Mouse (Mus musculus) gastrocnemius, adult 2 months (tissue): ENCODE data around the gene 6030408B16Rik. TPM values are rescaled to one million over a fixed set of nuclear protein-coding genes. Genes with fewer than 3 reads are reported as not detected.
"Not testable (repeated sequence)": the region's sequence is repeated elsewhere in the genome, so short reads cannot be mapped to it uniquely, and the experiment has no call there.

ENCODE experiments used
- DNase-seq: peaks from one replicate; pipeline ENCODE4 v3.0.0; 2022
- H3K27ac ChIP-seq: fragments of 200-600 bp; 2 replicates; pipeline ENCODE4 v1.8.1; 2022; ENCODE audit warnings: mild to moderate bottlenecking
- H3K4me3 ChIP-seq: fragments of 200-600 bp; 2 replicates; pipeline ENCODE4 v1.8.1; 2022; ENCODE audit warnings: mild to moderate bottlenecking, moderate library complexity
- CTCF ChIP-seq: fragments of 200-600 bp; IDR thresholded peaks from 2 replicates; pipeline ENCODE4 v1.8.1; 2022; ENCODE audit warnings: antibody characterized with exemption, mild to moderate bottlenecking, moderate library complexity
- intact Hi-C: fragments of 180-260 bp; cut with DNase I; formaldehyde crosslinking; loops from one replicate; pipeline ENCODE4 v1.15.1; 2025
- total RNA-seq, 2 experiments: library from RNA; stranded (reverse); gene quantifications; 2 replicates each; pipeline ENCODE4 v1.2.3; 2021

Gene 6030408B16Rik
- total RNA-seq, 2 experiments from 2014 or later = 0.20 to 0.36 TPM

- H3K27ac ChIP-seq = peak overlapping the region; percentile 78
- H3K4me3 ChIP-seq = no peak overlapping the region
- no peak for TF ChIP-seq CTCF
- intact Hi-C loops = loop anchor here (5.0 kb wide), 1 partner anchor 751 kb away; the partner anchor contains the start of gene Eif4b
- no peak for DNase-seq
These were observed 28.1 kb downstream of the 6030408B16Rik start for GRCm38 (mm10) chr15:101321126-101321525.

GRCm38 (mm10) chr15:101322106-101322505, 29.1 kb downstream of the 6030408B16Rik start:
- intact Hi-C loops = loop anchor here (5.0 kb wide), 1 partner anchor 750 kb away; the partner anchor contains the start of gene Eif4b
- Histone ChIP-seq H3K4me3 (no peak overlapping the region), H3K27ac (no peak overlapping the region)
- no peak for TF ChIP-seq CTCF
- DNase-seq = peak; percentile 29

- H3K27ac ChIP-seq = 0 out of 2 replicates have a peak overlapping the region, but pooled peaks have one; percentile 4
- H3K4me3 ChIP-seq = no peak overlapping the region
These were observed 29.6 kb downstream of the 6030408B16Rik start for GRCm38 (mm10) chr15:101322640-101323039.

GRCm38 (mm10) chr15:101323511-101323910, 30.5 kb downstream of the 6030408B16Rik start:
- intact Hi-C loops = loop anchor here (5.0 kb wide), 1 partner anchor 749 kb away; the partner anchor contains the start of gene Eif4b
- peak; percentile 16 for DNase-seq
- Histone ChIP-seq H3K4me3 (no peak overlapping the region), H3K27ac (no peak overlapping the region)
- TF ChIP-seq CTCF = peak; percentile 22; the same call in 1 of the 2 replicates

More at GRCm38 (mm10) chr15:101322640-101323039, 29.6 kb downstream of the 6030408B16Rik start:
- no peak for DNase-seq
- intact Hi-C loops = loop anchor here (5.0 kb wide), 1 partner anchor 750 kb away; the partner anchor contains the start of gene Eif4b
- TF ChIP-seq CTCF = no peak

GRCm38 (mm10) chr15:101324409-101324808, 31.4 kb downstream of the 6030408B16Rik start:
- intact Hi-C loops = loop anchor here (5.0 kb wide), 1 partner anchor 748 kb away; the partner anchor contains the start of gene Eif4b

GRCm38 (mm10) chr15:101325991-101326534, 33.1 kb downstream of the 6030408B16Rik start:
- intact Hi-C loops = loop anchor here (5.0 kb wide), 2 partner anchors 441 to 656 kb away; no protein-coding TSS in a partner anchor
- Histone ChIP-seq H3K27ac (no peak overlapping the region), H3K4me3 (no peak overlapping the region)
- peak; percentile 33 for DNase-seq
- no peak for TF ChIP-seq CTCF

More at GRCm38 (mm10) chr15:101324409-101324808, 31.4 kb downstream of the 6030408B16Rik start:
- not testable (repeated sequence) for H3K4me3 ChIP-seq, DNase-seq, H3K27ac ChIP-seq

- H3K4me3 ChIP-seq = no peak overlapping the region
- peak; percentile 92 for DNase-seq
- intact Hi-C loops = loop anchor here (5.0 kb wide), 2 partner anchors 440 to 655 kb away; no protein-coding TSS in a partner anchor
- TF ChIP-seq CTCF = peak; percentile 93
- H3K27ac ChIP-seq = peak overlapping the region; percentile 40; the same call in 1 of the 2 replicates
These were observed 34.3 kb downstream of the 6030408B16Rik start for GRCm38 (mm10) chr15:101327282-101327681.

- H3K27ac ChIP-seq = no peak overlapping the region
- DNase-seq = peak; percentile 10
- no peak for TF ChIP-seq CTCF
- intact Hi-C loops = loop anchor here (5.0 kb wide), 2 partner anchors 438 to 653 kb away; no protein-coding TSS in a partner anchor
- H3K4me3 ChIP-seq = no peak overlapping the region
These were observed 36.0 kb downstream of the 6030408B16Rik start for GRCm38 (mm10) chr15:101328876-101329563.

GRCm38 (mm10) chr15:101329564-101329892, 36.5 kb downstream of the 6030408B16Rik start:
- Histone ChIP-seq H3K27ac (no peak overlapping the region), H3K4me3 (no peak overlapping the region)
- no peak for TF ChIP-seq CTCF
- intact Hi-C loops = loop anchor here (5.0 kb wide), 2 partner anchors 438 to 653 kb away; no protein-coding TSS in a partner anchor
- DNase-seq = peak; percentile 22

- DNase-seq = peak; percentile 11
- no peak for TF ChIP-seq CTCF
- H3K27ac ChIP-seq = no peak overlapping the region
- H3K4me3 ChIP-seq = no peak overlapping the region
- intact Hi-C loops = no loop called here
These were observed 38.1 kb downstream of the 6030408B16Rik start for GRCm38 (mm10) chr15:101331090-101331489.

GRCm38 (mm10) chr15:101332370-101332769, 39.4 kb downstream of the 6030408B16Rik start:
- peak; percentile 64 for DNase-seq
- no peak overlapping the region for H3K4me3 ChIP-seq
- intact Hi-C loops = no loop called here
- peak overlapping the region; percentile 46 for H3K27ac ChIP-seq
- no peak for TF ChIP-seq CTCF

GRCm38 (mm10) chr15:101333165-101333564, 40.2 kb downstream of the 6030408B16Rik start:
- H3K27ac ChIP-seq = no peak overlapping the region
- H3K4me3 ChIP-seq = no peak overlapping the region
- DNase-seq = peak; percentile 8
- TF ChIP-seq CTCF = no peak
- intact Hi-C loops = no loop called here

GRCm38 (mm10) chr15:101333648-101334047, 40.6 kb downstream of the 6030408B16Rik start:
- TF ChIP-seq CTCF = no peak
- Histone ChIP-seq H3K27ac (no peak overlapping the region), H3K4me3 (no peak overlapping the region)
- intact Hi-C loops = no loop called here
- no peak for DNase-seq
